Mouse (Mus musculus) NIH3T3 (cell line): ENCODE results near the gene Rab13.
A peak's percentile ranks its signal among the peaks of the same experiment; 100 is the strongest.

Experiments
- DNase-seq: peaks from one replicate; pipeline ENCODE4 v3.0.0-alpha.2; 2012; ENCODE audit warnings: low read depth

The Rab13 gene

DNA sequence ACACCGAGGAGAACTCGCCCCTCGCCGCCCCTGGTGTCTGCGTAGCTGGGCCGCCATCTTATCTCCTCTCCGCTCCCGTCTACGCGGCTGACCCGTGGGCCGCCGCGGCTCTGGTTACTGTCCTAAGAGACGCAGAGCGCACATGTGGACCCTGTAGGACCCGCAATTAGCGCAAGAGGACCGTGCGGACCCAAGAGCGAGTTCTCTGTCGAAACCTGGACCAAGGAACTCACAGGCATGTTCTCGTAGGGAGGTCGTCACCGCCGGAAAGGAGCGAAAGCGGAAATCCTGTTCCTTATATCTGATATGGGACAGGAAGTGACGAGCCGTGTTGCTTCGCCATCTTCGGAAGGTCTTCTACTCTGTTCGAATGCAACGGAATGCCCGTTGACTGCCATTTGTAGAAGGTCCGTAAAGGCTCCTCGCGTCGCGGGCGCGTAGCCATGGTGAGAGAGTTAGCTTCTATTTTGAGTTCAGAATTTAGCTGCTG lies at the start of gene Rab13, which contains the start of gene Rps27:
Rab13 (plus strand) TSS at position 319 of the 490 bp plus-strand sequence.
Rps27 (minus strand) TSS at position 275 of the 490 bp plus-strand sequence.
- DNase-seq, result peak; percentile 97

GRCm38 (mm10) chr3:90179566-90179965 lies 33.9 kb upstream of the Rab13 start:
- DNase-seq, result no peak

DNA sequence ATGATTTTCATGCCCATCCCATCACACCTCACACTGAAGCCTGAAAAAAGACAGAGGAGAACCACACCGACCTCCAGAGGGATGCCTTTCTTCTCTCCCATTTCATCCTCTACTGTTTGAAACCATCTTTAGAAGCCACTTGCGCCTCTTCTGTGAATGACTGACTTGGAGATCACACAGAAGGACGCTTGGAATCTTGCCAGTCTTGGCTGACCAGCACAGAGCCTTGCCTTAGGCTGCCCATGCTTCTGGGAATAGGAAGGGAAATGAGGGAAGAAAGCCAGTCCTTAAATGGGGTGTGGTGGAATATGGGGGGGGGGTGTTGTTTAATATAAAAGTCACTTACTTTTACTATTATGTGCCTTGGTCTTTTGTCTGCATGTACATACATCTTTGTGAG lies 29.9 kb upstream of the Rab13 start:
- peak; percentile 40 for DNase-seq

DNA sequence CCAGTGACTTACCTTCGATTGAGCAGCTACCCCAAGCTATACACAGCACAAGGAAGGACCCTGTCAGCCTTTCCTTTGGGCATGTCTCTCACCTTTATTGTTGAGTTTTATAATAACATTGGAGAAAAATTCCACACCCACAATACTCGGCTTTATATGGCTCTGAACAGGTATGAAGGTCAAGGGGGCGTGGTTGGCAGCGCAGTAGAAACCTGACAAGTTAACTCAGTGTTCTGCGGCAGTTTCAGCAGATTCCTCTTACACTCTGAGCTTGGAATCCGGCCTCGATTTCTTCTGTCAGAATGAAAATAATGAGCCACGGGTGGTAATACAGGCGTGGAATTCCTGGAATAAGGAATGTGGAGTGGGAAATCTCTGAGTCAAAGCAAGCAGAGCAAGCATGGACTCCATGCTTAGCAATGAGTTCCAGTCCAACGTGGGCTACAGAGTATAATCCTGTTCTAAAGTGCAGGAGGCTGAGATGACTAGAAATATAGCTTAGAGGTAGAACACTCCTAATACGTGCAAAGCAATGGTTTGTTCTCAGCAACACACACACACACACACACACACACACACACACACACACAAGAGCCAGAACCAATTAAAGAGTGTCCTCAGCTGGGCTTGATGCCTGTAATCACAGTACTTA lies 22.5 kb upstream of the Rab13 start:
- no peak for DNase-seq

GRCm38 (mm10) chr3:90194759-90195158 lies 18.7 kb upstream of the Rab13 start:
- DNase-seq, result no peak

DNA sequence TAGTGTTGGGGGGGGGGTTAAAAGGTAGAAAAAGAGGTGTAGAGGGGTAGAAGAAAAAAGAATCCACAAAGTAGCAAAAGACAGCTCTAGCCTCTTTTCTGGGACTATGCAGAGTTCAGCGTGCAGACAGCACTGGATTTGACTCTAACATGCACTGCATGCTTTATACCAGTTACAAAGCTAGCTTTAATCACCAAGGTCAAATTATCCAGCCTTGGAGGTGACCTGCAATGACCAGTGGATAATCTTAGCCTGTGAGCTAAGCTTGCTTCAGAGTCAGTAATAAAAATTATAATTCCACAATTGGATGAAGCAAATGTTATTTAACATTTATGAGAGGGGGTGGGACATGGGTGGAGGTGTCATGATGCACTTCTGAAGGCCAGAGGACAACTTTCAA lies 17.9 kb upstream of the Rab13 start:
- DNase-seq, result no peak

DNA sequence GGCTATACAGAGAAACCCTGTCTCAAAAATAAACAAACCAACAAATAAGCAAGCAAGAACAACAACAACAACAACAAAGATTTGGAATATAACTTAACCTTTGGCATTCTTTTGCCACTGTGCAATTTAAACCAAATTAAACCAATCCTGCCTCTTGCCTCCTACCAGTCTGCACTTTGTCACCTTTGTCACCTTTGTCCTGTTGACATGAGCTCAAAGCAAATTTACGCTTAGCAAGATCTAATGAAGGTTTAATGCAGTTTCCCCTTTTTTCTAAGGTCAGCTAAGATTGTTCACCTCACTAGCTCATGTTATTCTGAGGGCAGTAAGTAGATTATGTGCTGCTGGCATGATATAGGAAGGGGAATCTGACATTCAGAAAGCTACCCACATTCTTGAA lies 15.9 kb upstream of the Rab13 start:
- DNase-seq, result no peak

DNA sequence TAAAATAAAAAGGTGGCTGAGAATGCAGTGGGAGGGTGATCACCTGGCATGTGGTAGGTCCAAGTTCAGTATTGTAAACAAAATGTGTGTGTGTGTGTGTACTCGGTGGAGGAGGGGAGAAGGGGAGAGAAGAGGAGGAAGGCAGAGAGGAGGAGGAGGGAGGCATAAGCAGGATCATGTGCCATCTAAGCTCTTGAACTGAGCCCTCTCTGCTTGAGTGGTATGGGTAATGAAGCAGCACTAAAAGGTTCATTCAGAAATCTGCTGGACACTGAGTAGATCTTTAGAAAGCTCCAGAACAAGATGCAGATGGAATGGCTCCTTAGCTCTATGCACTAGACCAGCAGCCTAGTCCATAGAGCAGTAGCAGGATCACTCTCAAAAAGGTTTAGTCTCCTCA lies 10.6 kb upstream of the Rab13 start:
- no peak for DNase-seq

GRCm38 (mm10) chr3:90203619-90204018 lies 9.9 kb upstream of the Rab13 start:
- DNase-seq, result no peak

GRCm38 (mm10) chr3:90204582-90204981 lies 8.9 kb upstream of the Rab13 start:
- DNase-seq, result no peak

DNA sequence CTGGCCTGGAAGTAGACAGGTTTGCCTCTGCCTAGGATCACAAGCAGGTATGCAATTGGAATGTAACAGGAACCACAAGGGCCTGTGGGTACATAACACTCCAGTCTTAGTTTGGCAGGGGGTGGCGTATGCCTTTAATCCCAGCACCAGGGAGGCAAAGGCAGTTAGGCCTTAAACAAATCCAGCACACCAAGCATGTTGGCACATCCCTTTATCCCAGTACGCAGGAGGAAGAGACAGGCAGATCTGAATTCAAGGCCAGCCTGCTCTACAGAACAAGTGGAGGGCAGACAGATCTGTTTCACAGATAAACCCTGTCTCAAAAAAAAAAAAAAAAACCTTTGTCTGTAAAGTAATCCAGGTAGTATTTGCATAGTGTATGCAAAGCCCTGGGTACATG lies 4.8 kb upstream of the Rab13 start:
- no peak for DNase-seq

- DNase-seq, result no peak
Measured at GRCm38 (mm10) chr3:90209908-90210566, 3.5 kb upstream of the Rab13 start.

DNA sequence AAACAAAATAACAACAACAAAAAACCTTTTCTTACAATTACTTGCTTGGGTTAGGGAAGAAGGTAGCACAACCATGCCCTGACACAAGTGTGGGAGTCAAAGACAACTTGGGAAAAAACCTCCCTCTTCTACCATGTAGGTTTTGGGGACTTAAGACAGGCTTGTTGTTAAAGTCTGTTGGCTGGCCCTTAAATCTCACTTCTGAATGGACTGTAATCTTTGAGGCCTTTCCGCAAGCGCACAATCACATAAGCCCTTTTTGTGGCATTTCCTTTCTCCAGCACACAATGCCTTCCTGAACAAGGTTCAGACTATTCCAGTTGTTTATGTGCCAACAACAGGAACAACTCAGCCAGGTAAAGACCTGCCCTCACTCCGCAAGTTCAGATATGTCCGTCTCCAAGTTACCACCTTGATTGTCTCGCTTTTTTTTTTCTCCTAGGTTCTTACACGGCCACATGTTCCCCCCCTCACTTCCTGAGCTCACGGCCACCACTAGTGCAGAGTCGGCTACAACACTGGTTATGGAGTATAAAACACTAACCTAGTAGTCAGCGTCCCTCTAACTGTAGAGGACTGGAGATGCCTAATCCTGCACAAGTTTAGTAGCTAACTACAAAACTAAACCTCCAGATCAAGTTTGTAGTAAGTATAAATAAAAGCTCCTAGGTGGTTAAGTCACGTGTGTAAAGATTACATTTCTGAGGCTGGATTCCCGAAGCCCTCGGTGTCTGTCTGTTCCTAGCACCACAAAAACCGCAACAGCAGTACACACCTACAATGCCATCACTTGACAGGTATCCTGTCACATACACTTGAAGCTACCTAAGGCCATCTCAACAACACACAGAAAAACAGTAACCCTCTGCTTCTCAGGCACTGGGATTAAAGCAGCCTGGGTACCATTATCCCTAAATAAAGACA lies 1.8 kb upstream of the Rab13 start:
- DNase-seq, result no peak

- no peak for DNase-seq
Measured at GRCm38 (mm10) chr3:90212723-90213122, 772 bp upstream of the Rab13 start.

GRCm38 (mm10) chr3:90213956-90214684 lies 625 bp downstream of the Rab13 start:
- DNase-seq, result no peak

- DNase-seq, result peak; percentile 54
Measured at GRCm38 (mm10) chr3:90215825-90216380, 2.4 kb downstream of the Rab13 start.

- DNase-seq, result peak; percentile 85
Measured at GRCm38 (mm10) chr3:90220088-90220487, 6.6 kb downstream of the Rab13 start.

DNA sequence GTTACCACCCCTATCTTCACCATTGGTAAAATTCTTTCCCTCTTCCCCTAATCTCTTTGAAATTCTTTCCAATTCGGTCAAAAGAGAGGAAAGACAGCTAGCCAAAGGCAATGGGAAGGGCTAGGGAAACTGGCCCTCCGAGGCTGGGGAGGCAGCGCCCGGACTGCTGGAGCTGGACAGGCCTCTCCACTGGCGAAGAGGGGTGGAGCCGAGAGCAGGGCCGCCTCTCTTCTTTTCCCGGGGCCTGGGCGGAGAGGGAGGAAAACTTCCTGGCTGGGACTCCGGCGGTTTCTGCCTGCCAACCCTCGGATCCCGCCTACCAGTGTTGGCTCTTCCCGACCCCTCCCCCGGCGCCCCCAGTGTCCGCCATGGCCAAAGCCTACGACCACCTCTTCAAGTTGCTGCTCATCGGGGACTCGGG lies 7.0 kb downstream of the Rab13 start:
- peak; percentile 89 for DNase-seq

GRCm38 (mm10) chr3:90221123-90221522 lies 7.6 kb downstream of the Rab13 start:
- no peak for DNase-seq

DNA sequence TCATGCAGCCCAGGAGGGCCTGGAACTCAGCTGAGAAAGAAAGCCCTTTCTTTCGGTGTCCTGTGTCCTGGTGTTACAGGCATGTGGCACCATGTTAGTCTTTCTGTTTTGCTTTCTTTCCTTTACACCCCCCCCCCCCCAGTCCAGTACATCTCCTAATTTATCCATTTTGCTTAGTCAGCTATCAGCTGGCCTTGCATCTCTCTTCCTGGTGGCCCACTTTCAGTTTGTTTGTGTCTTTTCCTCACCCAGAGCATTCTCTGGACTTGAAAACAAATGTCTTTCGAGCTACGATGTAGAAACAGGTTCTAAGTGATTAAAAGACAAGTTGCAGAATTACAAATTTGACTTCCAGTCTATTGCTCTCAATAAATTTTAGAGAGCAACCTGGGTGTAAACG lies 9.0 kb downstream of the Rab13 start:
- no peak for DNase-seq

DNA sequence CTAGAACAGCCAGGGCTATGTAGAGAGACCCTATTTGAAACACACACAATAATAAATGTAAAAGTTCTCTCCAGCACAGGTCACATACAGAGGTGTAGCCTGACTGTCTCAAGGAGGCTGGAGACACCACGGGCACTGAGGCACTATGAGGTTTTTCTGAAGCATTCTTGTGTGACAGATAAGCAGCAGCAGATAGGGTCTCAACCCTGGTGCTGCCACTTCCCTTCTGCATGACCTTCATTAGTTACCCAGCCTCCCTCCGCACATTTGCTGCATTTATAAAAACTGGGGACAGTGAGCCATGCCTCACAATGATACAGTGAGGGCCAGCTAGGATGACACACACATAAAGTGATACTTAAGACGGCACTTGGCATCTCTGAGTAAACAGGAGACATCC lies 9.4 kb downstream of the Rab13 start:
- no peak for DNase-seq

- DNase-seq, result no peak
Measured at GRCm38 (mm10) chr3:90224331-90224730, 10.8 kb downstream of the Rab13 start.
